Mouse (Mus musculus) heart, postnatal 36 days (tissue): ENCODE measurements around the gene Maml1. TPM values are rescaled to one million over a fixed set of nuclear protein-coding genes. Genes with fewer than 3 reads are reported as not detected.

ENCODE experiments used
- DNase-seq, 2 experiments: peaks; one replicate each; pipeline ENCODE4 v3.0.0; 2021 to 2022
- intact Hi-C: fragments of 180-260 bp; cut with DNase I; formaldehyde crosslinking; loops from one replicate; pipeline ENCODE4 v1.15.1; 2025
- microRNA-seq, 2 experiments: library from miRNA; unstranded; fragments of <30 nt; microRNA quantifications; one replicate each; pipeline ENCODE4 v1.2.0; 2021; ENCODE audit warnings: borderline number of aligned reads in 2 of 2
- total RNA-seq, 2 experiments: library from RNA; stranded (reverse); gene quantifications; 2 replicates each; pipeline ENCODE4 v1.2.3; 2021

Maml1 gene
- total RNA-seq, 2 experiments from 2014 or later: 11.5 to 11.8 TPM

- DNase-seq: no peak
- intact Hi-C loops: no loop called here
Measured at GRCm38 (mm10) chr11:50207344-50207743, 84.8 kb downstream of the Maml1 start.

GRCm38 (mm10) chr11:50206037-50206436 is 86.1 kb downstream of the Maml1 start:
- intact Hi-C loops: no loop called here
- no peak for DNase-seq

Small RNA genes within 50 kb of the gene (microRNA-seq; reads per million reads assigned to microRNA genes)
- 0 to 1.3 reads per million in 2 experiments for gene Mir6919

Other genes starting within 250 kb of the Maml1 start
- 10 to 100 TPM; 43.8 to 49.7 TPM for gene Tbc1d9b, start 160.9 kb downstream of the Maml1 start, total RNA-seq
- 1 to 10 TPM; 1.8 to 2.4 TPM for gene Mrnip, start 117.9 kb downstream of the Maml1 start, total RNA-seq
- gene Sqstm1, start 81.5 kb downstream of the Maml1 start, total RNA-seq: 100 to 1,000 TPM; 379 to 464 TPM
- gene Mgat4b, start 81.4 kb downstream of the Maml1 start, total RNA-seq: 10 to 100 TPM; 84.5 to 87.8 TPM
- 1 to 10 TPM; 5.5 to 8.6 TPM for gene Ltc4s, start 53.7 kb downstream of the Maml1 start, total RNA-seq
- gene Canx, start 33.4 kb upstream of the Maml1 start, total RNA-seq: 100 to 1,000 TPM; 301 to 316 TPM
- gene Cby3, start 62.2 kb upstream of the Maml1 start, total RNA-seq: not detected
- gene Hnrnph1, start 84.7 kb upstream of the Maml1 start, total RNA-seq: 100 to 1,000 TPM in 1 of 2 experiments, 10 to 100 TPM in 1; 97.8 to 106 TPM
- gene Rufy1, start 138.8 kb upstream of the Maml1 start, total RNA-seq: 10 to 100 TPM; 29.8 to 29.9 TPM